Mouse (Mus musculus): ENCODE data around the gene Olfr652. TPM values are rescaled to one million over a fixed set of nuclear protein-coding genes. Genes with fewer than 3 reads are reported as not detected.

Olfr652 gene
- total RNA-seq (2021) = not detected

DNA sequence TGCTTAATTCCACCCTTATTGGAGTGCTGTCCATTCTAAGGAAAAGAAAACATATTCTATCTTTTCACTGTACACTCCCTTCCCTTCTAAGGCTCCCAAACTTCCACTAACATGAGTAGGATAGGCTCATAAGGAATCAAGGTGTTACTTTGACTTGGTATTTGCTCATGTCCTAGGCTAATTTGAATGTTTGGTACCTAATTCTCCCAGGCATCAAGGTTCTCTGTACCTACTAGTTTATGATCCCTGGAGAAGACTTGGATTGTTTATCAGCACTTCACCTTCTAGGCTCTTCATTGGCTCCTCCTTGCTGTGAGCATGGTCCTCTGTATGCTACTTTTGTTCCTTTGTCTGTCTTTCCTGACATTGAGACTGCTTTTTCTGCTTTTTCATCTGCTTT, at the start of gene Olfr652:
TSS of gene Olfr652 (plus strand) at position 301 of the 400 bp plus-strand sequence.
- DNase-seq (ENCODE audit: extremely low spot score in 1 of 2, low spot score in 2 of 2) = no peak
- intact Hi-C loops (cut with DNase I) = no loop called here

DNA sequence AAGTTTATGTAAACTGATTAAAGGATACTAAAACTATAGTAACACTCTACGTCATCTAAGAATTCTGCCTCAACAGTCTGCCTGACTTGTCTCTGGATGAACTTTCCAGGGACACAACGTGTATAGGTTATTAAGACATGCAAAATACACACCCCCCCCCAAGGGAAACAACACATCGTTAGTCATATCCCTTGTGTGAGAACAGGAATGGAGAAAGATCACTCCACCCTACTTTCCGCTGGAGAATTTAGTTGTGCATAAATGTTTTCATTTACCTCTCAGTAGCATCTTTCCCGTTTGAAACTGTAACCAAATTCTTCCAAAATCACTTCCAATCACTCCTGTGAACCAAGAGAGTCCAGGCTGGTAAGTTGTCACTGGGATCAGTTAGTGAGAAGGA, 10.9 kb upstream of the Olfr652 start, which contains the start of gene Olfr651:
TSS of gene Olfr651 (plus strand) at position 301 of the 400 bp plus-strand sequence.
- intact Hi-C loops (cut with DNase I) = no loop called here
- no peak for DNase-seq (ENCODE audit: extremely low spot score in 1 of 2, low spot score in 2 of 2)

DNA sequence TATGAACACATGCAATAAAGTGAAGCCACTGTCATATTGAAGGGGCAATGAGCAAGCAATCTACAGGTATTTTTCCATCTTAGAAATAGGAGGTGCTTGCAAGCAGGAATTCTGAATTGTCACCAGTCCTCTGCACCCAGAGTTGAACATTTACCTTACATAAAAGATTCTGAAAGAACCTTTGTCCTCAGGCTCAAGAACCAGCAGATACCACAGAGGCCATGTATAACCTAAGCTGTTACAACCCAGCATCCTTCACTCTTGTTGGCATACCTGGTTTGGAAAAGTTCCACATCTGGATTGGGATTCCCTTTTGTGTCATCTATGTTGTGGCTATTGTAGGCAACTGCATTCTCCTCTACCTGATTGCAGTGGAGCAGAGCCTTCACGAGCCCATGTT, 8.0 kb upstream of the Olfr652 start:
- DNase-seq (ENCODE audit: extremely low spot score in 1 of 2, low spot score in 2 of 2) = no peak
- intact Hi-C loops (cut with DNase I) = no loop called here

DNA sequence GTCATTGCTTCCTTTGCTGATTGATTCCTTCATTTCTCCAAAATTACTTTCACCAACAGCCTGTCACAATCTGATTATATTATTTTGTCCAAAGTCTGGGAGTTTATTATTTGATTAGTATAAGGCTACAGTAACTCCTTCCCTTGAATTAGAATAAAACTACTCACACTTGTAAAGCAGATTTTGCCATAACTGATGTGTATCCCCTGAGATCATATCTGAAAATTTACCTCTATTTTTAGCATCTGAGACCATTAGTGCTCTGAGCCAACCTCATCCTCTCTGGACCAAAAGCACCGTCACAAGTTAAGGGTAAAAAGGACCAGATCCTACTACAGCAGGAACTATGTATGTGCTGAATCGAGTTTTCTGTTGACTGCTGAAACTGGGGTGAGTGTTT, 16.3 kb downstream of the Olfr652 start, which contains the start of gene Olfr653:
TSS of gene Olfr653 (plus strand) at position 301 of the 400 bp plus-strand sequence.
- intact Hi-C loops (cut with DNase I) = no loop called here
- no peak for DNase-seq (ENCODE audit: extremely low spot score in 1 of 2, low spot score in 2 of 2)

DNA sequence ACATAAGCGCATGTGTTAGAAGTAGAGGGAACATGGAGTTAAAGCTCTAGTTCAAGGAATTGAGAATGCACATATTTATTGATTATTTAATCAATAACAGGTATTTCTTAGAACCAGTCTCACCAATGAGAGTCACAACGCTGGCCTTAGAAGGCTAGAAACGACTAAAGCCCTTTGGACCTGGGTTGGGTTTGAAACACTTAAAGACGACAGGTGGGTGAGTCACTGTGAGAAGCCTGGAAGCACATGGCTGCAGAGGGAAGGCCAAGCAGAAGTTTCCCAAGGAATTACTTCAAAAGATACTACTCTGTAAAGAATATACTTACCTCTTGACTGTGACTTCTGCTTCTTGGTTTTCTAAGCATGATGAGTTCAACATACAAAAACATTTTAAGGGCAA, 20.1 kb downstream of the Olfr652 start:
- no peak for DNase-seq (ENCODE audit: extremely low spot score in 1 of 2, low spot score in 2 of 2)
- intact Hi-C loops (cut with DNase I) = no loop called here

DNA sequence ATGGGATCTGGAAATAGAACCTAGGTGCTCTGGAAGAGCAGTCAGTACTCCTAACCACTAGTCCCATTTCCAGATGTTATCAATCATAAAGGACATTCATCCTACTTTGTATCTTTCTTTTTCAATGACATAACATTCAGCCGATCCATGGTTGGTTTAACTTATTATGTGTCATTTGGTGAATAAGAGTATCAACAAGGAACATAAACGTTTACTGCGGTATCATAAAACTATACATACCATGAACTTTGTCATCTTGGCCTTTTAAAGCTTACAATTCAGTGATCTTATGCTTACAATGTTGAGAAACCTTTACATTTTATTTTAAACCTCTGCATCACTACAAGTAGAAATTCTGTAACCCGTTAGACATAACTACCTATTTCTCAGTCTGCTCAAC, 20.7 kb downstream of the Olfr652 start:
- intact Hi-C loops (cut with DNase I) = no loop called here
- DNase-seq (ENCODE audit: extremely low spot score in 1 of 2, low spot score in 2 of 2) = no peak

DNA sequence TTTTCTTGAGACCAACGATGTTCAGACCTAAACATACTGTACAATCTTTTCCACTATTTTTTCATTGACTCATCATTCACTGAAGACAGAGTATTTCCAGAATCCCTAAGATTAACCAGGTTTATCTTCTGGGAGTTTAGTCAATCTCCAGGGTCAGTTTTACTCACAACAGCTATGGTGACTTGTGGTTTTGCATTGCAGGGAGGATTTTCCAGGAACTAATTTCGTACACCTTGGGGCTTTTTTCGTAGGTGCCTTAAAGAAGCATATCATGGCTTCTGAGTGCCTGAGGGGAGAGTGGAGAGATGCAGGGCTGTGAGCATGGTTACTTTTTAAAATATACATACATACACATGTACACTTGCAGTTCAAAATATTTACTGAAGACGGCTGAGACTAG, 26.0 kb downstream of the Olfr652 start, which contains the start of gene Olfr654:
TSS of gene Olfr654 (plus strand) at position 301 of the 400 bp plus-strand sequence.
- intact Hi-C loops (cut with DNase I) = no loop called here
- no peak for DNase-seq (ENCODE audit: extremely low spot score in 1 of 2, low spot score in 2 of 2)

DNA sequence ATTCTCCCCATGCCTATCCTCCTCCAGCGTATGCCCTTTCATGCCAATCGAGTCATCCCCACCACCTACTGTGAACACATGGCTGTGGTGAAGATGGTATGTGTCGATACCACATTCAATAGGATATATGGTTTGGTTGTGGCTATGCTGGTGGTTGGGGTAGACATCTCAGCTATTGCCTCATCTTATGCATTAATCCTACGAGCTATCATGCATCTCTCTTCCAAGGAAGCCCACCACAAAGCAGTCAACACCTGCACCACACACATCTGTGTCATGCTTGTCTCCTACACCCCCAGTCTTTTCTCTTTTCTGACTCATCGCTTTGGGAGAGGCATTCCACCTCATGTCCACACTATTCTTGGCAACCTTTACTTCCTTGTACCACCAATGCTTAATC, 27.6 kb downstream of the Olfr652 start:
- intact Hi-C loops (cut with DNase I) = no loop called here
- no peak for DNase-seq (ENCODE audit: extremely low spot score in 1 of 2, low spot score in 2 of 2)

DNA sequence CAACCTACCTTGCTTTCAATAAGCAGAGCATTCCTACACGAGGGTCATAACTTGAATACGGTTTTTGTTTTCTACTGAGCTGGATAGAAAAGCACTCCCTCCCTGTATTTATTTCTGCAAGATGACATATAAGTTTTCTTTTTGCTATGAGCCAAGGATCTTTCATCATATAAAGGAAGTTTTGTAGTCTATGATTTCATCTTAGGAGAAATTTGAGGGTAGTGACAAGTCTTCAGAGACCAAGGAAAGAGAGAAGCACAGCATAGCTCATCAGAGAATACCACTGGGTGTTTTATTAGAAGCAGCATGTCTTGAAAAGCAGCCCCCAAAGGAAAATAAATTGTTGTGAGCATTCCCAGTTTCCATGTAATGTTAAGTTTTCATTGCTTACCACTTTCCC, 41.0 kb downstream of the Olfr652 start, which contains the start of gene Olfr655:
TSS of gene Olfr655 (minus strand) at position 101 of the 400 bp plus-strand sequence.
- no peak for DNase-seq (ENCODE audit: extremely low spot score in 1 of 2, low spot score in 2 of 2)
- intact Hi-C loops (cut with DNase I) = no loop called here

DNA sequence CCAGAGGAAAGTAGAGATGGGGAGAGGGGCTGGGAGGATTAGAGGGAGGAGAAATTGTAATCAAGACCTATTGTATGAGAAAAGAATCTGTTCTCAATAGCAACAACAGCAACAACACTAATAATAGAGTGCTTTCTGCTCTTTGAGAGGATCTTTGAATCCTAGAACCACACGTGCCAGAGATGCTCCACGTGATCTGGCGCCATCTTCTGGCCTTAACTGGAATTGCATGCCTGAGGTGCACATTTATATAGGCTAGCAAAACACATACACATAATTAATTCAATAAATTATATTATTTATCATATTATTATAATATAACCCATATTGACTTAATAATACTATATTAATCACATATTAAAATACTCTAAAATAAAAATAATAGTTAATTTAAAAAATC, 42.5 kb downstream of the Olfr652 start:
- no peak for DNase-seq (ENCODE audit: extremely low spot score in 1 of 2, low spot score in 2 of 2)

DNA sequence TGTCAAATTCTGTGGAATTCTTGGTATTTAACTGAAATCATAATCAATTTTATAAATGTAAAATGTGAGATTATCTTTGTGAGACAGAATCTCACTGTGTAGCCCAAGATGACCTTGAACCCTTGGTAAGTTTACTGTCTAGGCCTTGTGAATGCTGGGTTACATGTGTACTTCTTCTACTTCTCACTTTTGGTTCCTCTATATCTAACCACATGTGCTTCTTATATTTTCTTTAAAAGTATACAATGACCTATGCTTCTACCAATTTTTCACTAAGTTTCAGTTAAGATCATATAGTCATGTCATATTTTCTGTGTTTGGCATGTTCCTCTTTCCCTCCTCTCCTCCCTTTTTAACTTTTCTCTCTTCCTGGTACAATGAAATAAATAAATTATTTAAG, 44.0 kb downstream of the Olfr652 start:
- DNase-seq (ENCODE audit: extremely low spot score in 1 of 2, low spot score in 2 of 2) = no peak
- intact Hi-C loops (cut with DNase I) = no loop called here

More for the DNA sequence above, 42.5 kb downstream of the Olfr652 start:
- intact Hi-C loops (cut with DNase I) = no loop called here

DNA sequence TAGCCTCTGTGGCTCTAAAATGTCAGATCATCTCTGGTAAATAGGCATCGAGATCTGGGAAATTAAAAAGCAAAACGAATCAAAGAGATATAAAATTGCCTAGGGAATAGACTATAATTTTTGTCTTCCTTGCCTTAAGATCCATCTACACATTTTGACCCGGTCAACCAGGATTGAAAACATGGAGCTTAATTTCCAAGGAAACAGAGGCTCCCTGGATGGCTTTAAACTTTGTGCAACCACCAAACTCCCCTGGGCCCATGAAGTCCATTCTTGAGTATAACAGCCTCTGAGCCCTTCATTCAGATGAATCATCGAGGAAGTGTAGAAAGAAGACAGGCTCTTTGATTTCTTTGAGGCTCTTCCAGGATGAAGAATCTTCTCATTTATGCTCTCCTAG, 53.0 kb downstream of the Olfr652 start, which contains the start of gene Olfr656:
TSS of gene Olfr656 (plus strand) at position 301 of the 400 bp plus-strand sequence.
- intact Hi-C loops (cut with DNase I) = no loop called here
- no peak for DNase-seq (ENCODE audit: extremely low spot score in 1 of 2, low spot score in 2 of 2)

Other genes with a start within 250 kb of the Olfr652 start
- gene Trim12a, start 245.4 kb upstream of the Olfr652 start, total RNA-seq (2021) = 1 to 10 TPM; 1.3 to 2.1 TPM
- not detected for gene Trim34b, start 231.4 kb upstream of the Olfr652 start, total RNA-seq (2021)
- gene Trim12c, start 207.5 kb upstream of the Olfr652 start, total RNA-seq (2021) = 1 to 10 TPM in 1 of 2 experiments, under 1 TPM in 1; 0.83 to 1.0 TPM
- not detected for gene Trim30b, start 191.0 kb upstream of the Olfr652 start, total RNA-seq (2021)
- not detected for gene Trim30c, start 160.1 kb upstream of the Olfr652 start, total RNA-seq (2021)
- gene Trim30a, start 95.7 kb upstream of the Olfr652 start, total RNA-seq (2021) = under 1 TPM; 0.62 to 0.83 TPM
- gene Trim30d, start 53.1 kb upstream of the Olfr652 start, total RNA-seq (2021) = under 1 TPM; 0.24 to 0.26 TPM
- not detected for gene Olfr651, start 10.8 kb upstream of the Olfr652 start, total RNA-seq (2021)
- gene Olfr653, start 16.4 kb downstream of the Olfr652 start, total RNA-seq (2021) = not detected
- gene Olfr654, start 26.1 kb downstream of the Olfr652 start, total RNA-seq (2021) = not detected
- not detected for gene Olfr655, start 40.9 kb downstream of the Olfr652 start, total RNA-seq (2021)
- gene Olfr656, start 53.1 kb downstream of the Olfr652 start, total RNA-seq (2021) = not detected
- gene Olfr657, start 63.9 kb downstream of the Olfr652 start, total RNA-seq (2021) = not detected
- not detected for gene Olfr658, start 86.4 kb downstream of the Olfr652 start, total RNA-seq (2021)
- gene Olfr659, start 105.9 kb downstream of the Olfr652 start, total RNA-seq (2021) = not detected
- gene Olfr661, start 125.6 kb downstream of the Olfr652 start, total RNA-seq (2021) = not detected
- gene Usp17le, start 216.6 kb downstream of the Olfr652 start, total RNA-seq (2021) = not detected